Mouse (Mus musculus) kidney, embryonic 14.5 days (tissue): ENCODE results near the gene Agap1. TPM values are rescaled to one million over a fixed set of nuclear protein-coding genes. Genes with fewer than 3 reads are reported as not detected.

ENCODE experiments used
- ATAC-seq: fragments of 200-750 bp; cut with Nextera tagmentation; 2 replicates; pipeline ENCODE4 v1.8.0; 2017; ENCODE audit warnings: moderate number of reproducible peaks, mild to moderate bottlenecking, moderate TSS enrichment, moderate library complexity; ENCODE audit not compliant: low FRiP score, low TSS enrichment
- H3K27ac ChIP-seq: fragments of 300-500 bp; sonication (generic); 2 replicates; pipeline ENCODE4 v1.5.1; 2014; ENCODE audit warnings: low read depth, mild to moderate bottlenecking, low read length, moderate library complexity, mixed read lengths
- H3K27me3 ChIP-seq: fragments of 300-500 bp; sonication (generic); 2 replicates; pipeline ENCODE4 v1.6.1; 2014; ENCODE audit warnings: mild to moderate bottlenecking, low read length; ENCODE audit not compliant: control insufficient read depth, insufficient read depth
- H3K36me3 ChIP-seq: fragments of 300-500 bp; sonication (generic); 2 replicates; pipeline ENCODE4 v1.6.1; 2014; ENCODE audit warnings: low read length, mixed read lengths; ENCODE audit not compliant: control insufficient read depth, insufficient read depth
- H3K4me1 ChIP-seq: fragments of 300-500 bp; sonication (generic); 2 replicates; pipeline ENCODE4 v1.6.1; 2014; ENCODE audit warnings: low read length, mixed read lengths; ENCODE audit not compliant: control insufficient read depth, insufficient read depth
- H3K4me2 ChIP-seq: fragments of 300-500 bp; sonication (generic); replicated peaks from 2 replicates; pipeline ENCODE4 v1.6.1; 2014; ENCODE audit warnings: low read depth, mild to moderate bottlenecking, low read length
- H3K4me3 ChIP-seq: fragments of 300-500 bp; sonication (generic); 2 replicates; pipeline ENCODE4 v1.5.1; 2014; ENCODE audit warnings: mild to moderate bottlenecking, low read length
- H3K9ac ChIP-seq: fragments of 300-500 bp; sonication (generic); 2 replicates; pipeline ENCODE4 v1.6.1; 2014; ENCODE audit warnings: low read depth, mild to moderate bottlenecking, low read length, moderate library complexity
- H3K9me3 ChIP-seq: fragments of 300-500 bp; sonication (generic); 2 replicates; pipeline ENCODE4 v1.6.1; 2016; ENCODE audit warnings: low read length; ENCODE audit not compliant: control insufficient read depth
- WGBS: fragments of 180-500 bp; shearing (Covaris S2); extraction: QIAGEN DNeasy Blood & Tissue Kit; methylation state at CpG from one replicate; pipeline ENCODE4 v1.1.7; 2014; 5-methylcytosine and 5-hydroxymethylcytosine counted together
- polyA plus RNA-seq: library from polyadenylated mRNA; unstranded; fragments of >200 nt; fragmentation: Nextera tagmentation; extraction: Ambion mirVana; gene quantifications from 2 replicates; pipeline ENCODE4 v1.2.1, GENCODE M21; 2014

Agap1 gene
- polyA plus RNA-seq, 1 experiment from 2014 or later, result 19.3 TPM

GRCm38 (mm10) chr1:89912392-89912791 lies 457.8 kb downstream of the Agap1 start:
- no peak overlapping the region for H3K27ac ChIP-seq
- no peak overlapping the region for H3K4me3 ChIP-seq
- H3K4me2 ChIP-seq, result no peak overlapping the region
- no peak for ATAC-seq
- H3K27me3 ChIP-seq, result peaks cover 3% of the 10 kb centered on the region; the same call in 1 of the 2 replicates
- H3K4me1 ChIP-seq, result peaks cover 3% of the 10 kb centered on the region; the same call in 1 of the 2 replicates
- H3K9me3 ChIP-seq, result no peaks in the 10 kb centered on the region
- no peaks in the 10 kb centered on the region for H3K36me3 ChIP-seq
- 23% methylated on average over 5 of the region's 5 CpGs for WGBS
- H3K9ac ChIP-seq, result no peak overlapping the region

GRCm38 (mm10) chr1:89913611-89914010 lies 459.0 kb downstream of the Agap1 start:
- 82% methylated on average over 4 of the region's 4 CpGs for WGBS
- peaks cover 13% of the 10 kb centered on the region; the same call in 1 of the 2 replicates for H3K27me3 ChIP-seq
- H3K9me3 ChIP-seq, result no peaks in the 10 kb centered on the region; the same call in 1 of the 2 replicates
- no peak overlapping the region for H3K9ac ChIP-seq
- H3K4me2 ChIP-seq, result no peak overlapping the region
- H3K36me3 ChIP-seq, result no peaks in the 10 kb centered on the region
- peaks cover 3% of the 10 kb centered on the region; the same call in 1 of the 2 replicates for H3K4me1 ChIP-seq
- no peak overlapping the region for H3K27ac ChIP-seq
- H3K4me3 ChIP-seq, result no peak overlapping the region
- ATAC-seq, result no peak

GRCm38 (mm10) chr1:89918111-89918510 lies 463.5 kb downstream of the Agap1 start:
- Histone ChIP-seq H3K9me3 (no peaks in the 10 kb centered on the region; the same call in 1 of the 2 replicates), H3K27me3 (peaks cover 48% of the 10 kb centered on the region), H3K4me1 (no peaks in the 10 kb centered on the region), H3K27ac (no peak overlapping the region), H3K4me3 (no peak overlapping the region), H3K9ac (no peak overlapping the region), H3K36me3 (no peaks in the 10 kb centered on the region), H3K4me2 (no peak overlapping the region)
- 33% methylated on average over 18 of the region's 18 CpGs for WGBS
- ATAC-seq, result no peak

- ATAC-seq, result no peak
- H3K36me3 ChIP-seq, result no peaks in the 10 kb centered on the region
- no peak overlapping the region for H3K4me2 ChIP-seq
- no peaks in the 10 kb centered on the region; the same call in 1 of the 2 replicates for H3K9me3 ChIP-seq
- no peak overlapping the region for H3K4me3 ChIP-seq
- WGBS, result 57% methylated on average over 6 of the region's 6 CpGs
- no peak overlapping the region for H3K9ac ChIP-seq
- no peaks in the 10 kb centered on the region for H3K4me1 ChIP-seq
- H3K27me3 ChIP-seq, result peaks cover 59% of the 10 kb centered on the region
- no peak overlapping the region for H3K27ac ChIP-seq
Measured at GRCm38 (mm10) chr1:89919206-89919605, 464.6 kb downstream of the Agap1 start.

- 0 out of 2 replicates have a peak, but pooled peaks have one; percentile 3 for ATAC-seq
- WGBS, result 2% methylated on average over 10 of the region's 10 CpGs
Measured at GRCm38 (mm10) chr1:89921806-89922205, 467.2 kb downstream of the Agap1 start.

GRCm38 (mm10) chr1:89922282-89922681 lies 467.7 kb downstream of the Agap1 start:
- Histone ChIP-seq H3K27ac (no peak overlapping the region), H3K4me3 (no peak overlapping the region)

More at GRCm38 (mm10) chr1:89921806-89922205, 467.2 kb downstream of the Agap1 start:
- H3K9ac ChIP-seq, result no peak overlapping the region
- H3K9me3 ChIP-seq, result no peaks in the 10 kb centered on the region; the same call in 1 of the 2 replicates
- peaks cover 85% of the 10 kb centered on the region for H3K27me3 ChIP-seq
- no peak overlapping the region for H3K4me3 ChIP-seq
- H3K36me3 ChIP-seq, result no peaks in the 10 kb centered on the region
- no peak overlapping the region for H3K27ac ChIP-seq
- H3K4me2 ChIP-seq, result no peak overlapping the region
- no peaks in the 10 kb centered on the region; the same call in 1 of the 2 replicates for H3K4me1 ChIP-seq

GRCm38 (mm10) chr1:89922883-89923641 lies 468.5 kb downstream of the Agap1 start:
- Histone ChIP-seq H3K27ac (no peak overlapping the region), H3K36me3 (no peaks in the 10 kb centered on the region), H3K4me3 (peak overlapping the region; percentile 3; the same call in 1 of the 2 replicates), H3K27me3 (peaks cover 88% of the 10 kb centered on the region), H3K9ac (no peak overlapping the region), H3K9me3 (no peaks in the 10 kb centered on the region; the same call in 1 of the 2 replicates), H3K4me2 (peak overlapping the region; percentile 38), H3K4me1 (peaks cover 6% of the 10 kb centered on the region; the same call in 1 of the 2 replicates)
- no peak for ATAC-seq
- 2% methylated on average over 39 of the region's 41 CpGs for WGBS

More at GRCm38 (mm10) chr1:89922282-89922681, 467.7 kb downstream of the Agap1 start:
- H3K4me2 ChIP-seq, result no peak overlapping the region; the same call in 1 of the 2 replicates
- WGBS, result 0% methylated on average over 7 of the region's 7 CpGs
- peaks cover 2% of the 10 kb centered on the region; the same call in 1 of the 2 replicates for H3K4me1 ChIP-seq
- no peaks in the 10 kb centered on the region; the same call in 1 of the 2 replicates for H3K9me3 ChIP-seq
- ATAC-seq, result no peak
- no peak overlapping the region for H3K9ac ChIP-seq
- peaks cover 88% of the 10 kb centered on the region for H3K27me3 ChIP-seq
- H3K36me3 ChIP-seq, result no peaks in the 10 kb centered on the region

- no peaks in the 10 kb centered on the region for H3K36me3 ChIP-seq
- no peak for ATAC-seq
- H3K9ac ChIP-seq, result no peak overlapping the region
- H3K4me3 ChIP-seq, result peak overlapping the region; percentile 3; the same call in 1 of the 2 replicates
- peak overlapping the region; percentile 38; the same call in 1 of the 2 replicates for H3K4me2 ChIP-seq
- no peak overlapping the region for H3K27ac ChIP-seq
- no peaks in the 10 kb centered on the region; the same call in 1 of the 2 replicates for H3K9me3 ChIP-seq
- 10% methylated on average over 14 of the region's 14 CpGs for WGBS
- H3K4me1 ChIP-seq, result peaks cover 6% of the 10 kb centered on the region; the same call in 1 of the 2 replicates
- H3K27me3 ChIP-seq, result peaks cover 91% of the 10 kb centered on the region
Measured at GRCm38 (mm10) chr1:89923642-89924020, 469.0 kb downstream of the Agap1 start.
